Mouse (Mus musculus) erythroid progenitor cell, adult 5-6 weeks (primary cell): ENCODE measurements around the gene Mtch2. TPM values are rescaled to one million over a fixed set of nuclear protein-coding genes. Genes with fewer than 3 reads are reported as not detected.
"Not testable (repeated sequence)": the region's sequence is repeated elsewhere in the genome, so short reads cannot be mapped to it uniquely, and the experiment has no call there.

Experiments
- ATAC-seq: replicated peaks from 2 replicates; pipeline ENCODE4 v1.8.0; 2016; ENCODE audit warnings: moderate number of reproducible peaks, mild to moderate bottlenecking, moderate TSS enrichment, inconsistent platforms; ENCODE audit not compliant: poor library complexity, low FRiP score, severe bottlenecking
- total RNA-seq, 2 experiments: library from RNA; stranded (forward) in 1 of 2; stranded (reverse) in 1 of 2; fragments of 150-400 nt in 1 of 2; fragments of 186-747, 209-891 nt in 1 of 2; gene quantifications; 2 replicates each; pipeline versions ENCODE4 v1.2.3 to v1.2.4; 2015 to 2017; ENCODE audit warnings: low replicate concordance in 2 of 2

Mtch2 gene
- total RNA-seq (2015; ENCODE audit: low replicate concordance) (55.3 and 63.1 TPM in 2 replicates), total RNA-seq (2017; ENCODE audit: low replicate concordance) (50.0 and 56.9 TPM in 2 replicates)

DNA sequence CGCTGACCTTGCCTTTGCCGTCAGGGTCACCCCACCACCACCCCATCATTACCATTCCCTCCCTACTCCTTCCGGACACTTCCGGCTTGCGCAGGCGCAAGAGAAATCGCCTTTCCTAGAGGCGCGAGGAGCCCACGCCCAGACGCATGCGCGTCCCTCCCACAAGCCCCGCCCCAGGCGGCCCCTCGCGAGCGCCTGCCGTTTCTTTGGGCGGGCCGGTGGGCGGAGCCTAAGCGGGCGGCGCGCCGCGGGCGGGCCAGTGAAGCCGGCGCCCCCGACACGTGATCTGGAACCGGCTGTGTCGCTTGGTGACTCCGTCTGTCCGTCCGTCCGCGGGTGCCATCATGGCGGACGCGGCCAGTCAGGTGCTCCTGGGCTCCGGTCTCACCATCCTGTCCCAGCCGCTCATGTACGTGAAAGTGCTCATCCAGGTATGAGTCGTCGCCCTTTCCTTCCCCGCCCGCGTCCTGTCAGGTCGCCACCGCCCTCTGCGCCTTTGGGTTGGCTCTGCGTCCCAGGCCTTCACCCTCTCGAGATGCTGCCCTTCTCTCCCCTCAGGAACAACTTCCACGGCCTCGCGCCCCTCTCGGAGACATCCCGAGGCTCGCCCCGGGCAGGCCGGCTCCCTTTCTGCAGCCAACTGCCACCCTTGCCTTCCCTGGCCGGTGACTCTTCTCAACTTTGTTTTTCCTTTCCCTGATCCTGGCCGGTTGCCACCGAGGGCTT is at the start of gene Mtch2:
Gene Mtch2 (plus strand): TSS at position 201 of the 726 bp plus-strand sequence.
- peak; percentile 94 for ATAC-seq

DNA sequence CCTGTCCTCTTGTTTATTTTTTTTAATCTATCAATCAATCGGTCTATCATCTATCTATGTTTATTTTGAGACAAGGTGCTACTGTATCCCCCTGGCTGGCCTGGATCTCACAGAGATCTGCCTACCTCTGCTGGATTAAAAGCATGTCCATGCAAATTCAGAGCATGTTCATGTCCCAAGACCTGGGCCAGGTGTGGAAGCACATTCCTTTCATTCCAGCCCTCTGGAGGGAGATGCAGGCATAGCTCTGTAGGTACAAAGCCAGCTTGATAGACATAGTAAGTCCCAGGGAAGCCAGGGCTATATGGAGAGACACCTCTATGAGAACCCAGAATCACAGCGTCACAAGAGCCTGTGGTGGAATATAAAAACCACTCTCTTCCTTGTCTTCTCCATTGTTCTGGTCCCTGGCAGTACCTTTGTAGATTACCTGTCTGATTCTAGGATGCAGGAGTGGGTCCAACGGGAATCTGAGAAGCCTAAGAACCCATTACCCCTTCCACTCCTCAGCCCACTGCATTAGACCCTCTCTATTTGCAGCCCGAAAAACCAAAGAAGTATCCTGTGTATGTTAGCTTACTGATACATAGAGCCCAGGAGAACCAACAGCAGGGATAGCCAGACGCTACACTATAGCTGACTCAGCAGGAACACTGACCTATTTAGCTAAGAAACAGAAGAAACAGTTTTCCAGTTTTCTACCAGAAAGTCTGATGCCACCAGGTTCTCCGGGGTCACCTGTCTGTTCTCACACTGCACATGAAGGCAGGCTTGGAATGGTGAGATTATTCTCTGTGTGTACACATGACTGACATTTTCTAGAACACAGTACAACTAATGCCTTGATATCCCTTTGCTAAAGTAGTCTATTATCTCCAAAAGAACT is 38.5 kb upstream of the Mtch2 start:
- no peak for ATAC-seq

DNA sequence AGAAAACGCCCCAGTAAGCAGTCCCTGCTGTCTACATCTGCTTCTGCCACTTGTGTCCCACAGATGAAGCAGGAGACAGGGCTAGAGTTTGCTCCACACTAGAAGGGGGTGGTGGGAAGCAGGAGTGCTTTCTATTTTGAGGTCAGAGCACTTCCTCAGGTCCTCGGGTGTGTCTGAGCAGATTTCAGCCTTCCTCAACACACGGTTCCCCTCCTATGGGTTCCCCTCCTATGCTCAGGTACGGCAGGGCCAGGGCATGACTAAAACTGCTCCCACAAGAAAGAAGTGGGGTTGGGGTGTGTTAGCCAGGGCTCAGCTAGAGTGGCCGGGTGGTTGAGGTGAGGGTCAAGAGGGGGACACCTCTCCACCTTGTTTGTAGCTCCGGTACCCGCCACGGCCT is 36.2 kb upstream of the Mtch2 start:
- 0 out of 2 replicates have a peak, but pooled peaks have one; percentile 14 for ATAC-seq

DNA sequence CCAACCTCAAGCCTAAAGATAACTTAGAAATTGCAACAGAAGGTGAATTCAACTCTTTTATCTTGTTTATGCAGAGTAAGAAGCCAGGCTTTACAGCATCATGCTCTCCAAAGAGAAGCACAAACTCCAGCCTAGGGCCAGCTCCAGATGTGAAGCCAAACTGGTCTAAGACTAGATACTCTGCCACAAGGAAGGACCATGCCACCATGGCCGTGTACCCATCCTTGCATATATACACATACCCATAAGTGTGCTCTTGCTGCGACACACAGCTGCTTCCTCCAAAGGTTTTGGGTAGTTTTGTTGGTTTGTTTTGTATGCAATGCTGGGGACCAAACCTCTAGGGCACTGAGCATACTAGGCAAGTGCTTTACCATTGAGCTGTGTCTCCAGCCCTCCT is 31.7 kb upstream of the Mtch2 start:
- no peak for ATAC-seq

DNA sequence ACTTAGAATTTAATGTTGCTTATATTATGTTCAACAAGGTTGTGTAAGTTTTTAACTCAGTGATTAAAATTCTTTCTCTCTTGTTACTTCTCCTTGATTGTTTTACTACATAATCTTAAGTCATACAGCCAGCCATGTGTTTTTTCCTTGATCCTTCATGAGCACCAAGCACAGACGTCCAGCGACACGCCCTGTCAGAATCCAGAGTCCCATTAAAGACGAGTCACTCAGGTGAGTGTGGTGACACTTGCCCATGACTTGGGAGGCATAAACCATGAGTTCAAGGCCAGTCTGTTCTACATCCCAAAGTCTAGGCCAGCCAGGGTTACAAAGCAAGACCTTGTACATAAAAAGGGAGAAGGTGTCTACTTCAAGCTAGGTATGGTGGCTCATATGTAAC is 30.8 kb upstream of the Mtch2 start:
- no peak for ATAC-seq

DNA sequence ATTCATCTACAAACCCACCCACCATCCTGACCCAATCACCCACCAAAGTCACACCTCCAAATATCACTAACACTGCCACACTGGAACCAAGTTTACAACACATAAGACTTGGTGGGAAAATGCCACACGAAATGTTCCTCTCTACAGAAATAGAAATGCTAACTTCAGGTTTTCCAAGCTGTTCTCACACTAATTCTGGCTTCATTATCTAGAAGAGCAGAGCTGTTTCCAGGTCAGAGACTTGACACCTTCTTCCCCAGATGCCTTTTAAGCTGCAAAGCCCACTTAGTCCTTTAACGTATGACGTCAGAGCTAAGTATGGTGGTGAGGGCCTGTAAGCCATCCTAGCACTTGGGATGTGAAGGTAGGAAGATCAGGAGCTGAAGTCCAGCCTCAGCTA is 28.2 kb upstream of the Mtch2 start:
- ATAC-seq = no peak

DNA sequence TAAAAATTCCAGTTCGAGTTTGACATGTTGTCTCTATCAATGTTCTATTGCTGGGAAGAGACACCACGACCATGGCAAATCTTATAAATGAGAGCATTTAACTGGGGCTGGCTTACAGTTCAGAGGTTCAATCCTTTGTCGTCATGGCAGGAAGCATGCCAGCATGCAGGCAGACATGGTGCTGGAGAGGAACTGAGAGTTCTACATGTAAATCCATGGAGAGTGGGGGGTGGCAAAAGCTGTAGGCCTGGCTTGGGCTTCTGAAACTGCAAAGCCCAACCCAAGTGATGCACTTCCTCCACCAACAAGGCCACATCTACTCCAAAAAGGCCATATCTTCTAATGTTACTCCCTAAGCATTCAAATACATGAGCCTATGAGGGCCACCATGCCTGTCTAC is 26.1 kb upstream of the Mtch2 start:
- ATAC-seq = no peak

DNA sequence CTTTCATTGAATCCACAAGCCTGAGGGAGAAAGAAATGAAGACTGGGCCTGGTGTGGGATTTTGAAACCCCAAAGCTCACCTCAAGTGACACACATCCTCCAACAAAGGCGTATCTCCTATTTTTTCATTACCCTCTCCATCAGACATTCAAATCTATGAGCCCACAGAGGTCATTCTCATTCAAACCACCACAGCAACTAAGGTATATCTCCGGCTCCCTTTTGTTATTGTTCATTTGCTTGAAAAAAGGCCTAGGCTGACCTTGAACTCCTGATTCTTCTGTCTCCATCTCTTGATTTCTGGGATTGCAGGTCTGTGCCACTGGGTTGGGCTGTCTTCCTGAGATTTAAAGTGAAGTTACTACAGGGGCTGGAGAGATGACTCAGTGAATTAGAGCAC is 24.0 kb upstream of the Mtch2 start:
- ATAC-seq = no peak

DNA sequence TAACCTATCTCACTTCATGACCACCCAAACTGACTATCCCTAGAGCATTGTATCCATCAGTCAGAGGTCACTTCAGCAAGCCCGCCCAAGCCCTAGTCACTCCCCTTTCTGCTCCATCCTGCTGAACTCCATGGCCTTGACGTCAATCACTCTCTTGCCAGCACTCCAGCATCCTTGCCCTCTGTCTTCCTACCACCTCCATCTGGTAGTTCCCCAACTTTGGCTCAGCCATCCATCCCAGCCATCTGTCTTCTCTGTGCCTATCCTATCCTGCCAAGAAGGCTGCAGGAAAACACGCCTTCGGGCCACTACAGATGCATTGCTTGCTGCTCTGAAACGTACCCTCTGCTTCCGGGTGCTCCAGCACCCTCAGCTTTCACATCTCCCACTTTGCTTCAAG is 23.2 kb upstream of the Mtch2 start:
- ATAC-seq = no peak

DNA sequence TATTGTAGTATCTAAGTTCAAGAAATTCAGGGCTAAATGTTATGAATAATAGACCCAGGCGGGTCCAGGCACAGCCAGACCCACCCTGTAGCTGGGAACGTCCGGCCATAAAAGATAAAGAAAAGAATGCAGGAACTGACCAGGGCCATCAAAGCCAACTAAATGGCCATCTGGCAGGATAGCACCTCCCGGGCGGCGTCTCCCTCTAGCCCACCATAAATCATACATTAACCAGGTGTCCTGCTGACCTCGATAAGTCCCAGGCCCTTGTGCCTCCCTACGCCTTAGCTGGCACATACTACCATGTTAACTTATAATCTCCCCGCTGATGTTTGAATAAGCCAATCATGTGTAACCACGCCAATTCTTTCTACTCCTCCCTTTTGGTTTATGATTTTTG is 22.4 kb upstream of the Mtch2 start:
- not testable (repeated sequence) for ATAC-seq

DNA sequence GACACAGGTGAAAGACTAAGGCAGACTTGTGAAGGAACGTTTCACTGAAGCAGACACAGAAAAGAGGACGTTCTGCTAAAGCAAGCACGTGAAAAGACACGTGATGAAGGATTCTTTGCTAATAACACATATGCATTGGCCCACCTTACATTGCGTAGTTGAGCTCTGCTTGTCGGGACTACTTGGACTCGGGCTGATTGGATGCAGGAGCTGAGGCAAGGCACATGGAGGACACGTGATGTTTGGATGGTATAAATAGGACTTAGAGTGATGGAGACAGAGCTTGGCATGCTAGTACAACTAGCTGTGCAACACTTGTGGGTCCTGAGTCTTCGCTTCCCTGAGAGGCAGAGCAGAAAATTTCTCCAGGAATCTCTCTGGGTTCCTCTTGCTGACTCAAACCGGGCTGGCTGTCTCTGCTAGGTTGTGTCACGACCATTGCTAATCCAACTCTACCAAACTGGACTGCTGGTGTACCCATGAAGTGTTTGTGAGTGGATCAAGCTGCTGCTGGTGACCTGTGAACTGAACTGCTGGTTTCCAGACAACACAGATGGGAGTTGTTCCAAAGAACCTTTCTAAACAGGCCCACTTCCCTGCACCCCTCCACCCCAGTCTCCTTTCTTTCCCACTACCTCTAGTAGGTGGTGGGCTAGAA is 21.3 kb upstream of the Mtch2 start:
- no peak for ATAC-seq

DNA sequence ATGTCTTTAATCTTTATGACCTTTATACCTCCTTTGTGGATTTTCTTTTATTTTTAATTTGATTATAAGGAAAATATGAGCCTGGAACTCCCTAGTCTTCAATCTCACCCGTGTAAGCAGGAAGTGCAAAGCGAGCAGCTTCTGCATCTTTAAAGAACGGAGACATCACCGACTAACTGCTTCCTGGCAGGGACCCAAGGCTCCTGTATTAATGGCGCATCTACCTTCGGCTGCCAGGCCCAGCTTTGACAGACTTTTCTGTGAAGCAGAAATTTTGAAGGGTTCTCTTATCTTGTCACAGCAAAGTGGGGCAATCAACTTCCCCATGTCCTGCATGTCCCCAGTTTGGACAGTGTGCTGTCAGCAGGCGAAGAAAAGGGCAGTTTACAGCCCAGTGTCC is 18.2 kb upstream of the Mtch2 start:
- ATAC-seq = no peak

DNA sequence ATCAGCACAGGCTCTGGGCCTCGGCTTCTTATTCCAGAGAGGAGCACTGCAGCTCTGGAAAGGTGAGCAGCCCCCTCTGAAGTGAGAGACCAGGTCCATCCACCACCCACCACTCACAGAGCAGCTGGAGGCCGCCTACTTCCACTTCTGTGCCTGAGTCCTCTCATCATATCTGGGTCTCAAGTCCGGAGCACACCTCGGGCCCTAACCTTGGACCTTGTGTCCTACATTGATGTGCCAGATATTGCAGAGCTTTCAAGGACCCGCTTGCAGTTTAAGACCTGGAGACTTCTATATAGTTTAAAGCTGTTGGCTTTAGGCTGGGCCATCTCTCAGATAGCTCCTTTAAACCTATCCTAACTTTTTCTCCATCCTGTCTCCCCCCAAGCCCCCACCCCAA is 13.5 kb upstream of the Mtch2 start:
- ATAC-seq = no peak

DNA sequence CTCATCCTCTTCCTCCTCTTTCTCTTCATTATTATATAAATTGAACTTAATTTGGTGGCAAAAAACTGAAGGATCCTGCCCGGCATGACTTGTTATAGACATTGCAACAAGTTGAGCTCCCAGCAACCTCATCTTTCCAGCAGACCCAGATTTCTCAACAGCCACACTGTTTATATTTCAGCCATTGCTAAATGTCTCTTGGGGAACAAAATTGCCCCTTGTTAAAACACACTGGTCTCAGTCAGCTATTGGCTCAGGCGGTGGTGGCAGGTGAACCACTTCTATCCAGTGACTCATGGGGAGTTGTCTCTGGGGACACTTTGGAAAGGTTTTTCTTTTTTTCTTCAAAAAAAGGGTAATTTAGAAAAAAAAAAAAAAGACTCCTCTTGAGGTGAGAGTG is 8.3 kb upstream of the Mtch2 start:
- no peak for ATAC-seq

DNA sequence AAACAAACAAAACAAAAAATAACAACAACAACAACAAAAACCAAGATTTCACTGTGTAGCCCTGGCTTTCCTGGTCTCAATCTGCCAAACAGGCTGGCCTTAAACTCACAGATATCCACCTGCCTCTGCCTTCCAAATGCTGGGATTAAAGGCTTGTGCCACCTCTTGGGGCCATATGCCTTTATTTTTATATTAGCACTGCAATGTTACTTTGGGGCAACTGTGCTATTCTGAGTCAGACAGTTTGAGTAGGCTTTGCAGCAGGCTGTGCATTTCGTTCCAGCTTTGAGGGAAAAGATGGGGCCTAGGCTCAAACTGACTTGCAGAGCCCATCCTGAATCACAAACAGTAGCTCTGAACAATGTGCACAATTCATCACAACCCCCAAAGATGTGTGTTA is 3.3 kb upstream of the Mtch2 start:
- no peak for ATAC-seq

DNA sequence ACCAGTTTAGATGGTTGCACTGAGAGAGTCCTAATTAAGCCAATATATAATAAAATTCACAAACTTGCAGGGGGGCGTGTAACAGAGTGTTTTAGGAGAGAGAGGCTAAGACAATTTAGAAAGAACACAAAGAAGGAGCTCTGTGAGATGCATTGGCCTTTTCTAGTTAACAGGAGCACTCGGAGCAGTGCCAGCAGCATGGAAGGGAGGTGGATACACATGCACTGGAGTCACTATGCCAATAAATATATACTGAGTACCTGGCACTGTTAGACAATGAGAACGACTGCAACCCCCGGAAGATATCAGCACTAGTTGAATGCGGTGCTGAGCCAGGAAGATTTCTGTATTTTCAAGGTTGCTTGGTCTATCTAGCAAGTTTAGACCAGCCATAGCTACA is 2.7 kb upstream of the Mtch2 start:
- ATAC-seq = no peak

DNA sequence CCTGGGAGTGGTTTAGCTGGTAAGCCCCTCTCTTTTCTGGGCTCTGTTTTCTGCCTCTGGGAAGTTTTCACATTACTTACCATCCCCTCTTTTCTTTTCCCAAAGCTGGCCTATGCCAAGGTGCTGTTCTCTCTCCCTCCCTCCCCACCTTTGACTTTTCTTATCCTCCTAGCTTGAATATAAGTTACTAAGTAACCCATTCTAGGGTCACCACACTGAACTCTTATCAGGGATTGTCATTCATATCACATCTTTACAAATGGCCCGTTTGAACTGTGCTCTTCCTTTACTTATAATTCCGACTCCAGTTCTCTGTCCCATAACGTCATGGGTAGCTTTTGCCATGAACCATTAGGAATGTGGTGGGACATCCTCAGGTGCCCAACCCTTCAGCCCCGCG is 1.7 kb upstream of the Mtch2 start:
- no peak for ATAC-seq

DNA sequence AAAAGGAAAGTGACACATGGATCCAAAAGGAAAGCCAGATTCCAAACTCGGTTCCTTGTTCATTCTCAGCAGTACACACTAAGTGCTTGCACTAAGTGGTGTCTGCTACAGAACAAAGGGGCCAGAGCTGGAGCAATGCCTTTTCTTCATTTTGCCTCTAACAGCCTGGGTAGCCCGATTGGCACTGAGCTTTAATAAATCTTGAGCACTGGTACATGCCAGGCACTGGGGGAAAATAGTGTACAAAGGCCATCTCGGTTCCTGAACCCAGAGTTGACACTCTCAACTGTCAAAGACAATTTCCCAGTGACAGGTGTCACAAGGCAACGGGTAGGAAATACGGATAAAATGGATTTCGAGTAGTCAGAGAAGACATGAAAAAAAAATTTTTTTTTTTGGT is 784 bp upstream of the Mtch2 start:
- no peak for ATAC-seq

DNA sequence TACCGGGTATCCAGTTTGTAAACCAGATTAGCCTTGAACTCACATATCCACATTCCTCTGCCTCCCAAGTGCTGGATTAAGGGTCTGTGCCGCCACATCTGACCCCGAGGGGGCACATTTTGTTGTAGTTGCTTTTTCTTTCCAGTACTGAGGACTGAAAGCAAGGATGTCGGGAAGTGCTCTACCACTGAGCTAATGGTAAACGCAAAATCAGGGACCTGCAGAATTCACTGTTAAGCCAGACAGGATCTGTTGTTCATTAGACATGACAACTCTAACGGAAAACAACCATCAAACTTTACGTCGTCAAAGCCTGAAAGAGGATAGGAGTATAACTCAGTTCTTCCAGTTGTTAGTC is 379 bp upstream of the Mtch2 start:
- peak; percentile 48 for ATAC-seq

DNA sequence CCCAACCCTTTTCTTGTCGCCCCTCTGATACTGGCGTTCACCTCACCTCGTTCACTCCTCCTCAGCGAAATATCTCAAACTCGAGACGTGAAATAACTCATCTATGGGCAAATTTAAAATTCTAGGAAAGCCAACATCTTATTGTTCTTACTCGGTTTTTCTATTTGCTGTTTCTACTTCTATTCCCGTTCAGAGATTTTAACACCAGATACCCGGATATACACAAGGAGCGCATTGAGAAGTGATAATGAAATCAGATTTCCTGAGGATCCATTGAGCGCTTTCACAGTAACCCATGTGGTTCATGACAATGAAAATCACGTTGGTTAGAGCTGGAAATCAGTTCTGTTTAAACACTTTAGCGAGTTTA is 711 bp downstream of the Mtch2 start:
- no peak for ATAC-seq

DNA sequence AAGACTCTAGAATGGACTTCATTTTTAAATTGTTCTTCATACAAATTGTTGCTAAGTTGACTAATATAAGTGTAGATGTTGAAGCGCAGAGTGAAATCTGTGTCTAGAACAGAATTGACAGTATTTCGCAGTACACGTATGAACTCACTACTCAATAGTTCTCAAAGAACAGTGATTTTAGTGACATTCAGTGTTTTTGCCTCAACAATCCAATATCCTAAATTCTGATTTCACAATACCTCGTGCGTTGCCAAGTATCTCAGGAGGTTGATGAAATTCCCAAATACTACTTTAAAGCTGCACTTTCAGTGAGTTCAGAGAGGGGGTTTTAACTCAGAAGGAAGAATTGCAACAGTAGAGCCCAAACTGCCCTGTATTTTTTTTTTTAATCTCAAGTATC is 1.4 kb downstream of the Mtch2 start:
- ATAC-seq = no peak
